Mouse (Mus musculus): ENCODE data around the gene Rgs5. TPM values are rescaled to one million over a fixed set of nuclear protein-coding genes. Genes with fewer than 3 reads are reported as not detected.

The Rgs5 gene
- total RNA-seq (2021) = 10 to 100 TPM; 35.0 to 39.2 TPM
- long read RNA-seq, experiment 1, full-length matches to known transcripts = 9 of 11 reads
- long read RNA-seq, experiment 1, partial matches to known transcripts = 2 of 11 reads
- long read RNA-seq, experiment 1, other reads (novel, unspliced or antisense) = 0 of 11 reads
- long read RNA-seq, experiment 2, full-length matches to known transcripts = 22 of 26 reads
- long read RNA-seq, experiment 2, partial matches to known transcripts = 4 of 26 reads
- long read RNA-seq, experiment 2, other reads (novel, unspliced or antisense) = 0 of 26 reads

GRCm38 (mm10) chr1:169655256-169655655 lies at the start of gene Rgs5:
TSS of gene Rgs5 (plus strand) at chr1:169655501.
- DNase-seq (ENCODE audit: low spot score in 2 of 2) = no peak

DNA sequence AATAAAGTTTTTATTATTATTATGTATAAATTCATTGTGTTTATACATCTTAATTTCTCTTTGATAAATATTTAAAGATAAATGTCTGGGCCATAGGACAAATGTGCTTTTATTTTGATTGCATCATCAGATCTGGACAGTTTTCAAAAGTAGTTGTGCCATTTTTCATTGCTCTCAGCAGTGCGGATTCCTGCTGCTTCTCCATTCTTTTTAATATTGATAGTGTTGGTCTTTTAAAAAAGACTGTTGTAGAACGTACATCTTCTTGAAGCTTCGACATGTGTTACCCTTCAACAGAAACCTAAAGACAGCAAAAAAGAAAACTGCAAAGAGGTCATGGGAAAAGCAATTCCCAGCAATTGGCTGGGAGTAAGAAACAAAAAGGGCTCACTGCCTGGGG lies 49.1 kb upstream of the Rgs5 start:
- DNase-seq (ENCODE audit: low spot score in 2 of 2) = no peak

DNA sequence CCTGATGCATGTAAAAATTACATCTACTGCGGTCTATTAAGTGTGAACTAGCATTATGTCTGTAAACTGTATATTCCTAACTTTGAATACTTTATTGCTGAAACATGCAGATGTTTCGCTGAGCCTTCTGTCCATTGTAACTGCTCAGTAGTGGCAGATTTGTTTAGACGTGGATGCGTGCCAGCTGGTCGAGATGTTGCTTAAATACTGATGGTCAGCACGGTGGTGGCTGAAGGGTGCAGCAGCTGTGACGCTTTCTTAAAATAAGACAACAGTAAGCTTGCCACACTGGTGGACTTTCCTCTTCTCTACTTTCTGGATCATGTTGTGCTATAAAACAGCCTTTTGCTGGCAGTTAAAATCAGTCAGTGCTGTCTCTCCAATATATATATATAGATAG lies 25.6 kb upstream of the Rgs5 start:
- DNase-seq (ENCODE audit: low spot score in 2 of 2) = no peak

GRCm38 (mm10) chr1:169637251-169637750 lies 18.0 kb upstream of the Rgs5 start:
- DNase-seq (ENCODE audit: low spot score in 2 of 2) = no peak

DNA sequence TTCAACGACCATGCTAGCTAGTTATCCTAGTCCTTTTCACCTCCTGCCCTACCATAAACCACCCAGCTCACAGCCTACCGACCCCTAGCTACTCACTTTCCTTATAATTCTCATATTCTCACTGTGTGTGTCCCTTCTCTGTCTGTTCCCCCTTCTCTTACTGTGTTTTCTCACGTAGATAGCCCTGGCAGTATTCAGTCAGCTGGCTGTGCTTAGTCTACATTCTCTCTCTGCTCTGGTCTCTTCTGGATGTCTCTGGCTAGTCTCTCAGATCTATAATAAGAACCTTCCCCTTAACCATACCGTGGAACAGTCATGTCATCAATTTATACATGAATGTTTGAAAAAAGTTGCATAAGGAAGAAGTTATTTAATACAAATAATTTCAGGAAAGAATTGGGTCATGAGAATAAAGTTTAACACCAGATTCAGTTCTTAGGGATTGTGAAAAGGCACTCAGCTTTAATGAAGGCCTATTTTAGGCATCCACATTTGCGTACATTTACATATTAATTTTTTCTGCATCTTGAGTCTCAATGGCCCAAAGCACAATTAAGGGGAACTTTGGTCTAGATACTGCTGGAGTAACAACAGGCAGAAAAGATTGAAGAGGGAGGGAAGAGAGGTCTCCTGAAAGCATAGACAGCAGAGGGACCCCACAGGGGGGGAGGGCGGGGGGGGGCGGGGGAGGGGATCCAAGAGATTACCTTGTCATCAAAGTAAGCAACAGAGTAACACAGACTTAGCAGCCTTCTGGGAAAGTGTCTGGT lies 10.2 kb upstream of the Rgs5 start:
- DNase-seq (ENCODE audit: low spot score in 2 of 2) = no peak

DNA sequence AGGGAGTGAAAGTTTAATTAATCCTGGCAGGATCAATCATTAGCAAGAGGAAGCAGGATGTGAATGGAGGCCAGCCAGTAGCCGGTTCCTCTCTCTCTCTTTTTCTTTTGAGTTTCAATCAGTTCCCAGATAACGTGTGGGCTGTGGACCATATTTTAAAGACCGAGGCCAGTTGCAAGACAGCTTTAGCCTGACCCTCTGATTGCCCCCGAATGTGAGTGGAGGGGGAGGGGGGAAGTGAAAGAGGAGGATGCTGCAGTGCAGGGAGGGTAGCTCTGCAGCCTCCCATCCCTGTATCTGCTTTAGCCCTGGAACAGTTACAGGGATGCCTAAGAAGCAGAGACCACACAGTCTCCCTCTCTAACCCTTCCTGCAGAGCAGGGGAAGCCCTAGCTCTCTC lies 4.2 kb downstream of the Rgs5 start:
- no peak for DNase-seq (ENCODE audit: low spot score in 2 of 2)

DNA sequence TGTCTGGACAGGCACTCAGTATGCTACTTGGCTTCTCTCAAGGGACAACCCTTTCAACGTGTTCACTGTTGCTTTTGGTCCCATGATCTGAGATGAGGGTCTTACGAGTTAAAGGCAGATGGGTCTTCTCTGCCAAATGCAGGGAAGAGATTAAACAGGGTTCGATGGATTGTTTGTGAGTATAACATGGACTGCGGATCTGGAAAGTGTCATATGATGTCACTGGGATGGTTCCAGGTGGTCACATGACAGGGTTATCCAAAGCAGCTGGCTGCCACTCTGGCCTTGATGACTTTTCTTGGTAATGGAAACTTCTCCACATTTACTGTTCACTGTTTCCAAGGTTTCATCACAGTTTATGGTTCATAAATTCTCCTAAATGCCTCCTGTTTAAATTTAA lies 12.0 kb downstream of the Rgs5 start:
- DNase-seq (ENCODE audit: low spot score in 2 of 2) = no peak

- DNase-seq (ENCODE audit: low spot score in 2 of 2) = no peak
These were observed 15.4 kb downstream of the Rgs5 start for GRCm38 (mm10) chr1:169670705-169671104.

DNA sequence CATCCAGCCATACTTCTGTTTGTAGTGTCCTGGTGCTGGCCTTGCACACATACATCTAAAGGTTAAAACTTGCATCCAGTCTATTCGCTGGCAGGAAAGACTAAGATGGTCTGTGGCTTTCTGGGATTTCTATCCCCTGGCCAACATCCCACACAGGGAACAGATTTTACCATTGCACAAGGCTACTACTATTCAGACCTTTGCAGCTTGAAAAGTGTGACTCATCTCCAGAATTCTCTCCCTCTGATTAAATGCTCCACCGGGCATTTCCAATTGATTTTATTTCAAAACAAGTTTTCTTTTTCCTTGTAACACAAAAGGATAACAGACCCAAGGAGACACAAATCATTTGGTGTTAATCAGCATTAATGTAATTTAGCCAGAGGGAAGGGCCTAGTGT lies 16.5 kb downstream of the Rgs5 start:
- DNase-seq (ENCODE audit: low spot score in 2 of 2) = no peak

- no peak for DNase-seq (ENCODE audit: low spot score in 2 of 2)
These were observed 17.0 kb downstream of the Rgs5 start for GRCm38 (mm10) chr1:169672272-169672671.

DNA sequence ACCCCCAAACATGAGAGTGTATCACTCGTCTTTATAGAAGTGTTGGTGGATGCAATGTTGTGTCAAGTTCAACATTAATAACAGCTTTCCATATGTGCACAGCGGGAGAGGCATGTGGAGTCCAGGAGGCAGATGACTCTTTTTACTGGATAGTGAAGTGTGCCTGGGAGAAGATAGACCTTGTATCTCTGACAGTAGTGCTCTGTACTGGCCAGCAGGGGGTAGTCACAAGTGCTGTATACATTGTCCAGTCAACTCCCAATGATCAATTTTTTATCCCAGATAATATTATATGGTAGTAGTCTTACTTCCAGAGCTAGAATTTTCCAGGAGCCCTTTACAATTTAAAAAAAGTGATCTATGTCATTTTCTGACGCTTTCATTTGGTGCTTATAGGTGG lies 18.8 kb downstream of the Rgs5 start:
- no peak for DNase-seq (ENCODE audit: low spot score in 2 of 2)

GRCm38 (mm10) chr1:169676751-169677150 lies 21.4 kb downstream of the Rgs5 start:
- no peak for DNase-seq (ENCODE audit: low spot score in 2 of 2)

DNA sequence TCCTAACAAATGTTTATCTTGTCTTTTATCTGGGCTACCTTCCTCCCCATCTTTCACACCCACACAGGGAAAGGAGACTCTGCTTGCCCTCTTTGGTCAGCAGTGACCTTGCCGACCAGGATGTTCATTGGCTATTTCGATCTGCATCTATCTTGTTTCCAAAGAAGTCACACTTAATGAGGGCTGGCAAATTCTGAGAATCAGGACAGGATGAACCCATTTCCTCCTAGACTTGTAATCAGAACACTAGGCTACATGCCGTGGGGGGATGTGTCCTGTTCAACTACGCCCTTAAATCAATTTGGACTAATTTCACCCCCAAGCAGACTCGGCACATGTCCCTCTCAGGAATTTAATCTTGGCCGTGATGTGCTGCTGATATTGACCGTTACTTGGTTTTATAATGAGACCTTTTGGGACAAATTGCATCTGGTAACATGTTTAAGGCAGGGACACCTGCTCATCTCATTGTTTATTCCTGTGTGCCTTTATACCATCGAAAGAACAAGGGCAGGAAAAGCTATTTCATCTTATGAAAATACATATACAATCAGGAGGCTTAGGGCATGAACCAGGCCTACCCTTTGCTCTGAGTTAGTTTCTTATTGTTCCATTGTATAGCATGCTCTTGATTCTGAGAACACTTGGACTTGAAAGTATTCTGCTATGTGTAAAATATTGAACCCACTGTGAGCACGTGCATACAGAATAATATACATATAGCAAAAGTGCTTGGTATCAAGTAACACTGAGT lies 25.3 kb downstream of the Rgs5 start:
- no peak for DNase-seq (ENCODE audit: low spot score in 2 of 2)

DNA sequence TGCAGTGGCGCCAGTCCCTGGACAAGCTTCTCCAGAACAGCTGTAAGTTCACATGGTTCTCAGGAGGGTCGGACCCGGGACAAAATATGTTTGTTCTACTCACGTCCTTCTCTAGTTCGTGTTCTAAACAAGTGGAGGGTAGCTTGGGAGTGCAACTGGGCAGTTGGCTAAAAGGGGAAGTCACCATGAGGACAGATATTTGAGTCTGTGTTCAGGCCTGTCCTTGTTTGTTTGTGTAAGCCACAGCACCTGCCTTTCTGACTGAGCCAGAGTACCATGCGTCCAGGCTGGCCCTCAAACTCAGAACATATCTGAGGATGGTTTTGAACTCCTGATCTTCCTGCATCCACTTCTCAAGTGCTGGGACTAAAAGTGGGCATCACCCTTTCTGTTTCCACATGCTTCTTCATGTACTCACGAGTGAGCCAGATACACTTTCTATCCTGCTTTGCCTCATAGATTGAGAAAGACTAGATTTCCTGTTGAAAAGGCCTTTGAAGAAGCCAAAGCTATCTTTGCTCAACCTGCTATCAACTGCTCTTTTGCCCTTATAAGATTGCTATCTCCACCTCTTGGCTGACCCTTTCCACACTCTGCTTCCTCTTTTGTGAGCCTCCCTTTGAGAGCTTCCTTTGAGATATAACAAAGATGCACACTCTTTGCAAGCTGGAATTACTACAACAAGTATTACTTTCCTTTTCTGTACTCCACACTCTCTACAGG lies 27.6 kb downstream of the Rgs5 start:
- DNase-seq (ENCODE audit: low spot score in 2 of 2) = no peak

GRCm38 (mm10) chr1:169685257-169685656 lies 30.0 kb downstream of the Rgs5 start:
- DNase-seq (ENCODE audit: low spot score in 2 of 2) = no peak

DNA sequence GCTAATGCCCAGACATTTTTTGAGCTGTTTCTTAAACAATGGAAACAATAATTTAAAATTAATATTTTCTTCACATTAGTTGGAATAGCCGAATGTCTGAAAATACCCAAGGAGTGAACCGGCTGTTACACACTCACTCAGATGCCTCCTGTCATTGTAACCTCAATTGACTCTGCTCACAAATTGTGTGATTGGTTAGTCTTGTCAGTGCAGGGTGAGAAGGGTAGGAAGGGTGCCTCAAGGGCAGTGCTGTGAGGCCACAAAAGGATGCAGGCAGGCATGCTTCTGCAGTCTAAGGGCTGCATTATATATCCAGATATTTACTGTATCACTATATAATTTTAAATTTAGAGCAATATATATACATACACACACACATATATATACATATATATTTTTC lies 37.7 kb downstream of the Rgs5 start:
- DNase-seq (ENCODE audit: low spot score in 2 of 2) = no peak

GRCm38 (mm10) chr1:169693537-169693936 lies 38.2 kb downstream of the Rgs5 start:
- DNase-seq (ENCODE audit: low spot score in 2 of 2) = no peak

DNA sequence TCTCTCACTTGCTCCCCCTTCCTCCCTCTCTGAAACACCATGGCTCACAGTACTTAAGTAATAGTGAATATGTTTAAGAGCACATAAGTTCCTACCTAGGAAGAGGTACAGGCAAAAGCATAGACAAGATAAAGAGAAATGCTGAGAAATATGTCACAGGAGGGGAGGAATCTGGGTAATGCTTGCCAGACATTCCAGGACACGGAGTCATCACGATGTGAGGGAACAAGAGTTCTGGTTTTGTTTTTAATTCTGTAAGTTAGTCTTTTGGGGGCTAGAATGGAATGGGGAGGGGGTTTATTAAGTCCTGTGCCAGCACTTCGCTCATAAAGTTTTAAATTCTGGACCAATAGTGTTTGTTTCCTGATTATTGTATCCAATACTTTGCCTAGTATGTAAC lies 40.1 kb downstream of the Rgs5 start:
- DNase-seq (ENCODE audit: low spot score in 2 of 2) = no peak

DNA sequence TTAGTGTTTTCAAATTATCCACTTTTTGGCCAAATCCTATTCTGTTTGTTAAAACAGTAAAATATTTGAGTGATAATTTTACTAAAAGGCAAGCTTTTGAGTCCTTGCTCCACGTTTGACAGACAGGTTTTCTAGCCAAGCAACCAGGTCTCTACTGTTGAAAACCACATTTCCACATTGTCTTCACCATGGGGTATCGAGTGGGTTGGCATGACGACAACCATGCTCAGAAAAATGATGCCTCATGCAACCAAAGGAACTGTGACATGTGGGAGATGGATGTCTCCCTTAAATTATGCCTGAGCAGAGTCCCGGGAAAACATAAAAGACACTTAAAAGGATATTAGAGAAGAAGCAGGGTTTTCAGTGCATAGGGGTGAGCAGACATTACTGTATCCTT lies 41.9 kb downstream of the Rgs5 start:
- DNase-seq (ENCODE audit: low spot score in 2 of 2) = no peak

DNA sequence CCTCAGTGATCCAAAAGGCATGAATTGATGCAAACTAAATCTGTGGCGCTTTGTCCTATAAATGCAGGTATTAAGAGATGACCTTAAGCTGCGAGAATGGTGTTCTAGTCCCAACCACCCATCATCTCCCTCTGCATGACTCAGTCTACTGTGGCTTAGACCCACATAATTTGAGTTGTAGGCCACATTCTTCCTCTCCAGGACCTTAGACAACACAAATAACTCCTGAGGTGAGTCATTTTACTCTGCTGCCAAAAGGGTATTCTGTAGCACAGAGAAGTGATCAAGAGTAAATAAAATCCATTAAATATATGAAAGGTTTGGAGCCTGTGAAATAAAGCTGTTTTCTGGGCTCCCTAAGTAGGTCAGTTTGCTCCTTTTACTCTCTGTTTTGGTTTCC lies 43.9 kb downstream of the Rgs5 start:
- no peak for DNase-seq (ENCODE audit: low spot score in 2 of 2)

DNA sequence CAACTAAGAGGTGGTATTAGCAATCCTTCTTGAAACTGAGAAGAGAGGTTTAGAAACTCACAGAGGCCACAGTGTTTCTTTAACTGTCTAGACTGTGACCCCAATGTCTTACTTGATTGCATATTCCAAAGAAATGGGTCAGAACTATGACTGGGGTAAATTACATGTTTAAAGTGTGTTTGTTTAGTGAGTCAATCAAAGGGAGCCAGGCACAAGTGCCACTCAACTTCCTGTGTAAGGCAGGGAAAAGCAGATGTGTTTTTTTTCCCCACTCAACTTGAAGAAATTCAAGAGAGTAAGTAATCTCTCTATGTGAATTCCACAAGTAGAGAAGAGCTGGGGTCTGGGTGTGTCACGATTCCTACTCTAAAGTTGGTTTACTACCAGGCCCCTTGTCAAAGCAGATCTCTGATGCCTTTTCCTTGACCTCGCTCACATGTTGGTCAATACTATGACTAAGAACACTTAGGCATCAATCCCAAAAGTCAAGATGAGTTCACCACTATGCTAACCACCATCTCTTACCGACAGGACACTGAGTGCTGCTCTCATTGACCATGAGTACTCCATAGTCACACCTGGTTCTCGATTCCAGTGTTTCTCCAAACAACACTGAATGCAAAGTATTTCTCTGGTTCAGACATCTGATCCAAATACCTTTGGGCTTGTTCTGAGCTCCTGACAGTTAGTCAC lies 49.2 kb downstream of the Rgs5 start:
- no peak for DNase-seq (ENCODE audit: low spot score in 2 of 2)
